Mouse (Mus musculus) stomach, postnatal 0 days (tissue): ENCODE results near the gene Myzap.

Source experiments
- CTCF ChIP-seq: IDR thresholded peaks from 2 replicates; pipeline ENCODE4 v1.5.1; 2016; ENCODE audit warnings: antibody characterized with exemption, low read depth, mild to moderate bottlenecking, moderate library complexity
- EP300 ChIP-seq: optimal IDR thresholded peaks from 2 replicates; pipeline ENCODE3; 2016; ENCODE audit warnings: antibody characterized with exemption

DNA sequence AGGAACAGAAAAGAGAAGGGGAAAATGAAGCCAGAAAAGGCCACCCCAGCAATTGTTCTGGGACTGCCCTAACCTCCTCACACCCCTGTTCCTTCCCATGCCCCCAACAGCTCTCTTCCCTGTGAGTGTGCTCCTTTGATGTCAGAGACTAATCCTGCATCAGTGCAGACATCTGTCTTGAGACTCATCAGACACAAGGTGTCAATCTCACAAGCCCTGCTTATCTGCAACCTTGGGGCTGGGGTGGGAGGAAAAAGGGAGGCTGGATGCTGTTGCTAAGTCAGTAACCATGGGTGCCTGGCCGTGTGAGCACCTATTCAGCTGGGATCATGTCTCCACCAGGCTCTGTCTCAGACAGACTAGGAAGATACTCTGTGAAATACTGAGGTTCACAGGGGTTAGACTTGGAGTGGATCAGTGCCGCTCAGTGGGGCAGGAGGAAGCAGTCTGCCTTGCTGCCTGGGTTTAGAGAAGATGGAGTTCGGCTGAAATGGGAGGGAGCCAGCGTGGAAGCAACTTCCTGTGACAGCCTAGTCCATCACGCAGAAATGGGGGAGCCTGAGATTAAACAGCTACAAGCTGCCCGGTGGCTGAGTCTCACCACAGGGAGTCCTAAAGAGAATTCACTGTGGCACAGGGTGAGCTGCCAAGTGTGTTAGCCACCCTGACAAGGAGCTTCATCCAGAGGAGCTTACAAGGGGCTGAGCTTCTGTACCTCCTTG, 12.9 kb upstream of the Myzap start:
- TF ChIP-seq CTCF, result no peak
- no peak for TF ChIP-seq EP300
